Mouse (Mus musculus) CH12.LX (cell line): ENCODE results near the gene Iscu. TPM values are rescaled to one million over a fixed set of nuclear protein-coding genes. Genes with fewer than 3 reads are reported as not detected.

ENCODE experiments used
- DNase-seq: peaks from one replicate; pipeline ENCODE4 v3.0.0-alpha.2; 2013; ENCODE audit errors: extremely low read depth
- H3K27ac ChIP-seq: 2 replicates; pipeline ENCODE4 v1.5.1; 2012; ENCODE audit warnings: low read depth, mild to moderate bottlenecking, control low read depth, moderate library complexity; ENCODE audit not compliant: insufficient read depth
- H3K27me3 ChIP-seq: replicated peaks from 2 replicates; pipeline ENCODE3; 2012; ENCODE audit warnings: inconsistent platforms
- H3K36me3 ChIP-seq, 2 experiments: replicated peaks in 1 of 2; 2 replicates each; pipeline versions ENCODE3 to v1.6.1; 2012; ENCODE audit warnings: inconsistent platforms in 1 of 2, low read length in 1 of 2, mild to moderate bottlenecking in 1 of 2, mixed read lengths in 1 of 2, moderate library complexity in 1 of 2; ENCODE audit not compliant: control insufficient read depth in 1 of 2, insufficient read depth in 1 of 2
- H3K4me1 ChIP-seq, 2 experiments: 2 replicates each; pipeline ENCODE4 v1.6.1; 2012; ENCODE audit warnings: inconsistent platforms in 1 of 2, moderate library complexity in 1 of 2; ENCODE audit not compliant: insufficient read depth in 2 of 2, control insufficient read depth in 1 of 2
- H3K4me2 ChIP-seq: 2 replicates; pipeline ENCODE4 v1.6.1; 2012; ENCODE audit warnings: low read depth, mild to moderate bottlenecking, control low read depth; ENCODE audit not compliant: poor library complexity, insufficient read depth, severe bottlenecking
- H3K4me3 ChIP-seq, 3 experiments: fragments of 150-350 bp in 1 of 3; sonication (generic) in 1 of 3; replicated peaks in 1 of 3; 2 replicates each; pipeline versions ENCODE3 to v1.5.1; 2011 to 2012; ENCODE audit warnings: low read depth in 2 of 3, low read length in 2 of 3, mild to moderate bottlenecking in 2 of 3, moderate library complexity in 2 of 3, control low read depth in 1 of 3, improper control_type of control experiment in 1 of 3, inconsistent platforms in 1 of 3, mixed read lengths in 1 of 3; ENCODE audit not compliant: poor library complexity in 1 of 3
- H3K79me2 ChIP-seq: replicated peaks from 2 replicates; pipeline ENCODE4 v1.6.1; 2012; ENCODE audit warnings: mild to moderate bottlenecking, moderate library complexity; ENCODE audit not compliant: control insufficient read depth, poor library complexity, insufficient read depth, severe bottlenecking; ENCODE audit errors: extremely low read depth
- H3K9ac ChIP-seq: 2 replicates; pipeline ENCODE4 v1.6.1; 2012; ENCODE audit warnings: low read depth, mild to moderate bottlenecking, control low read depth, moderate library complexity; ENCODE audit not compliant: insufficient read depth
- H3K9me3 ChIP-seq: replicated peaks from 2 replicates; pipeline ENCODE3; 2012; ENCODE audit warnings: low read length, inconsistent platforms, mixed read lengths
- BHLHE40 ChIP-seq: IDR thresholded peaks from 2 replicates; pipeline ENCODE4 v1.6.1; 2011; ENCODE audit warnings: mild to moderate bottlenecking, low read depth, low read length, improper control_type of control experiment
- CHD2 ChIP-seq: IDR thresholded peaks from 2 replicates; pipeline ENCODE4 v1.6.1; 2011; ENCODE audit warnings: low read length, improper control_type of control experiment
- CTCF ChIP-seq, 2 experiments: IDR thresholded peaks in 1 of 2; conservative IDR thresholded peaks in 1 of 2; 2 replicates each; pipeline ENCODE4 v1.5.1; 2011 to 2012; ENCODE audit warnings: low read depth in 2 of 2, low read length in 2 of 2, improper control_type of control experiment in 1 of 2, inconsistent platforms in 1 of 2, mild to moderate bottlenecking in 1 of 2, moderate library complexity in 1 of 2
- E2F4 ChIP-seq: IDR thresholded peaks from 2 replicates; pipeline ENCODE4 v1.6.1; 2011; ENCODE audit warnings: low read depth, low read length, improper control_type of control experiment; ENCODE audit not compliant: insufficient replicate concordance
- EP300 ChIP-seq: IDR thresholded peaks from 2 replicates; pipeline ENCODE4 v1.6.1; 2011; ENCODE audit warnings: low read length, improper control_type of control experiment
- ETS1 ChIP-seq: conservative IDR thresholded peaks from 2 replicates; pipeline ENCODE4 v1.6.1; 2012; ENCODE audit warnings: low read depth, mild to moderate bottlenecking, inconsistent platforms, low read length, improper control_type of control experiment, moderate library complexity
- GABPA ChIP-seq: IDR thresholded peaks from 2 replicates; pipeline ENCODE4 v1.6.1; 2012; ENCODE audit warnings: low read depth, low read length, improper control_type of control experiment, inconsistent platforms; ENCODE audit not compliant: insufficient replicate concordance
- JUND ChIP-seq: conservative IDR thresholded peaks from 2 replicates; pipeline ENCODE4 v1.6.1; 2011; ENCODE audit warnings: low read depth, low read length, improper control_type of control experiment
- MAX ChIP-seq: IDR thresholded peaks from 2 replicates; pipeline ENCODE4 v1.6.1; 2011; ENCODE audit warnings: low read length, improper control_type of control experiment
- MEF2A ChIP-seq: IDR thresholded peaks from 2 replicates; pipeline ENCODE4 v1.6.1; 2014; ENCODE audit warnings: low read depth, mild to moderate bottlenecking, inconsistent platforms, low read length, improper control_type of control experiment, borderline replicate concordance
- NELFE ChIP-seq: IDR thresholded peaks from 2 replicates; pipeline ENCODE4 v1.6.1; 2011; ENCODE audit warnings: low read depth, low read length, improper control_type of control experiment
- NRF1 ChIP-seq: IDR thresholded peaks from 2 replicates; pipeline ENCODE4 v1.6.1; 2014; ENCODE audit warnings: low read depth, mild to moderate bottlenecking, inconsistent platforms, low read length, improper control_type of control experiment, moderate library complexity
- POLR2AphosphoS2 ChIP-seq: IDR thresholded peaks from 2 replicates; pipeline ENCODE4 v1.6.1; 2011; ENCODE audit warnings: low read depth, low read length, improper control_type of control experiment
- RCOR1 ChIP-seq: conservative IDR thresholded peaks from 2 replicates; pipeline ENCODE4 v1.6.1; 2012; ENCODE audit warnings: low read depth, mild to moderate bottlenecking, inconsistent platforms, low read length, improper control_type of control experiment
- SIN3A ChIP-seq: IDR thresholded peaks from 2 replicates; pipeline ENCODE4 v1.6.1; 2012; ENCODE audit warnings: low read length, improper control_type of control experiment, inconsistent platforms
- UBTF ChIP-seq: IDR thresholded peaks from 2 replicates; pipeline ENCODE4 v1.6.1; 2012; ENCODE audit warnings: low read depth, mild to moderate bottlenecking, inconsistent platforms, low read length, improper control_type of control experiment, moderate library complexity
- USF1 ChIP-seq: IDR thresholded peaks from 2 replicates; pipeline ENCODE4 v1.6.1; 2014; ENCODE audit warnings: low read depth, mild to moderate bottlenecking, inconsistent platforms, low read length, improper control_type of control experiment
- ZMIZ1 ChIP-seq: IDR thresholded peaks from 2 replicates; pipeline ENCODE4 v1.6.1; 2012; ENCODE audit warnings: low read depth, mild to moderate bottlenecking, inconsistent platforms, low read length, improper control_type of control experiment
- ZNF384 ChIP-seq: IDR thresholded peaks from 2 replicates; pipeline ENCODE4 v1.6.1; 2012; ENCODE audit warnings: low read depth, low read length, improper control_type of control experiment, inconsistent platforms
- dilution Hi-C: fragments of 300-500 bp; cut with MboI; formaldehyde crosslinking; loops from 2 replicates; pipeline ENCODE4 v1.14.3; 2020; ENCODE audit warnings: low sequenced_read_pairs; ENCODE audit not compliant: extremely low pct_unique_long_range_greater_than_20kb, extremely low pct_ligation_motif_present
- in situ Hi-C: fragments of 300-500 bp; cut with MboI; formaldehyde crosslinking; loops from 3 replicates; pipeline ENCODE4 v1.14.3; 2019; ENCODE audit warnings: low sequenced_read_pairs, low pct_ligation_motif_present, low pct_unique_long_range_greater_than_20kb, mixed read lengths
- polyA plus RNA-seq: library from polyadenylated mRNA; unstranded; fragments of >175 nt; gene quantifications from 2 replicates; pipeline ENCODE4 v1.2.1, GENCODE M21; 2012; ENCODE audit warnings: low read depth; ENCODE audit not compliant: insufficient read length
- total RNA-seq, 2 experiments: library from RNA; depleted of rRNA; stranded (reverse); fragments of 300-350 nt in 1 of 2; fragments of >200 nt in 1 of 2; gene quantifications; 2 replicates each; pipeline ENCODE4 v1.2.3; 2012 to 2014

Iscu gene
- total and polyA plus RNA-seq, 3 experiments: 72.1 to 86.7 (median 79.3) TPM

DNA sequence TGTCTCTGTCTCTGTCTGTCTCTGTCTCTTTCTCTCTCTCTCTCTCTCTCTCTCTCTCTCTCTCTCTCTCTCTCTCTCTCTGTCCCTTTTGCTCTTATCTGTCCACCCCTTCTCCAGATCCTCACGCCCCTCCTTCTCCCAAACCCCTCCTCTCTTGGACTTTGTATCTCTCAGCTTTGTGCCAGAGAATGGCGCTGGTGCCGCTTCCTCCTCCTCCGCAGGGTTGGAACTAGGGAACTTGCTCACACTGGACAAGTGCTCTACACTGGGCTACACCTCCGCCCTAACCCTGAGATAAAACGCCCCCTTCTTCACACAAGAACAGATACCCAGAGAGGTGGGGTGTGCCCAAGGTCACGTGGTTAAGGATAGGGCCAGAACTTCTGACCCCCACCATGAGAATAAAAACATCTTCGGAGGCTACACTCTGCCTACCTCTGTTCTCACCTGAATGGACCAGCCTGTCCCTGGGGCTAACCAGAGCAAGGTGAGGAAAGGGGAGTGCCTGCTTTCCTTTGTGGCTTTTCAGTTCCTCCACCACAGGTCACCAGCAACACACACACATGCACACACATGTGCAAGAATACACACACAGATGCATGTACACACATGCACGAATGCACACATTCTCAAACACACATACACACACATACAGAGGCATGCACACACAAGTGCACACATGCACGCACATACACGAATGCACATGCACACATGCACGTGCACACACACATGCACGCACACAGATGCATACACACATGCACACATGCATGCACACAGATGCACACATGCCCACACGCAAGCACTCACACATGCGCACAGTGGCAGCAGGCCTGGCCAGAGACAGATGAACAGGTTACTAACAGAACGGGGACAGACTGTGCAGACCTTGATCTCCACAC, 18.9 kb downstream of the Iscu start:
- Histone ChIP-seq H3K4me1 (peaks cover 8 to 23% of the 10 kb centered on the region in 2 experiments), H3K4me3 (no peak overlapping the region)

GRCm38 (mm10) chr5:113796401-113797148, 24.0 kb downstream of the Iscu start:
- in situ Hi-C loops: no loop called here
- DNase-seq: no peak

More for the DNA sequence above, 18.9 kb downstream of the Iscu start:
- Histone ChIP-seq H3K79me2 (no peaks in the 10 kb centered on the region), H3K27ac (no peak overlapping the region), H3K36me3 (no peaks in the 10 kb centered on the region), H3K4me2 (no peak overlapping the region), H3K9me3 (no peaks in the 10 kb centered on the region), H3K27me3 (no peaks in the 10 kb centered on the region), H3K9ac (no peak overlapping the region)
- TF ChIP-seq MAX (no peak), GABPA (no peak), BHLHE40 (0 out of 2 replicates have a peak, but pooled peaks have one; percentile 12)
- in situ Hi-C loops: no loop called here
- no peak for DNase-seq
- dilution Hi-C loops: no loop called here

More at GRCm38 (mm10) chr5:113796401-113797148, 24.0 kb downstream of the Iscu start:
- Histone ChIP-seq H3K4me2 (no peak overlapping the region; the same call in 1 of the 2 replicates), H3K4me3 (no peak overlapping the region), H3K27ac (no peak overlapping the region), H3K9me3 (no peaks in the 10 kb centered on the region), H3K9ac (no peak overlapping the region), H3K4me1 (peaks cover 14 to 47% of the 10 kb centered on the region in 2 experiments), H3K27me3 (peaks cover 2% of the 10 kb centered on the region), H3K79me2 (no peaks in the 10 kb centered on the region), H3K36me3 (no peaks in the 10 kb centered on the region)
- TF ChIP-seq JUND (no peak), ZMIZ1 (no peak), GABPA (no peak), POLR2AphosphoS2 (no peak), RCOR1 (no peak), NELFE (no peak), SIN3A (no peak), NRF1 (no peak), ETS1 (no peak), MEF2A (no peak), UBTF (no peak), CHD2 (no peak), USF1 (no peak), E2F4 (no peak), EP300 (no peak), ZNF384 (no peak), CTCF (conservative IDR thresholded peaks at IDR 0.05 in 1 of 2, IDR thresholded peaks at IDR 0.05 in 1 of 2; ENCODE audit: low read depth in 2 of 2, low read length in 2 of 2) (no peak)
- dilution Hi-C loops: no loop called here
